Mouse (Mus musculus): ENCODE results near the gene Eml4.

- TF ChIP-seq E2F4 (IDR thresholded peaks at IDR 0.05; ENCODE audit: insufficient read depth), result no peak
- no peak for TF ChIP-seq POLR2A (IDR thresholded peaks at IDR 0.05; ENCODE audit: insufficient read length, low read depth)
- peak; percentile 97 for TF ChIP-seq MAX (IDR thresholded peaks at IDR 0.05; ENCODE audit: low read depth)
These were observed 163.5 kb downstream of the Eml4 start for GRCm38 (mm10) chr17:83514213-83514701.
